Mouse (Mus musculus) adrenal gland, postnatal 36 days (tissue): ENCODE measurements around the gene 1700031F05Rik. TPM values are rescaled to one million over a fixed set of nuclear protein-coding genes. Genes with fewer than 3 reads are reported as not detected.
"Not testable (repeated sequence)": the region's sequence is repeated elsewhere in the genome, so short reads cannot be mapped to it uniquely, and the experiment has no call there.

Source experiments
- DNase-seq, 2 experiments: peaks; one replicate each; pipeline ENCODE4 v3.0.0; 2021; ENCODE audit warnings: mixed read lengths in 1 of 2
- long read RNA-seq, 2 experiments: library from polyadenylated mRNA; stranded (forward); transcript quantifications; one replicate each; pipeline ENCODE4 v2.0.0; 2021; ENCODE audit warnings: borderline sequencing depth in 2 of 2
- total RNA-seq, 2 experiments: library from RNA; stranded (reverse); gene quantifications; 2 replicates each; pipeline ENCODE4 v1.2.3; 2021

1700031F05Rik gene
- not detected for total RNA-seq
- long read RNA-seq, experiment 1: 0 reads
- long read RNA-seq, experiment 2: 0 reads

DNA sequence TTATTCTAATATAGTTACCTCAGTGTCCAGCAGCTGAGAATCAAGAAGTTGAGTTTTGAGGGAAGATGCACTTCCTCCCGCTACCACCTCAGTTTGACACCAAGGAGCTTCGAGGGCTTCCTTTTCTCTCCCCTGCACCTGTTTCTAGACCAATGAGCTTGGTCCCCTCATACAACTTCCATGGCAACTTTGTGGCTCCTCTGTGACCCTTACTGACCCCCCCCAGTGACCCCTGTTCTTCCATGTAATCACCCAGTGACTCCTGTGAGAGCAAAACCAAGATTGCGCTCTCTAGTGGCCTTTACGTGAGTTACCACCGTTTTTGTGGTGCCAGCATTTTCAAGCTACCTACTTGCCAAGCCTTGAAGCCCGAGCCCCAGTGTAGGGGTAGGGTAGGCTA is at the start of gene 1700031F05Rik:
TSS of gene 1700031F05Rik (minus strand) at position 101 of the 400 bp plus-strand sequence.
- DNase-seq: no peak

GRCm38 (mm10) chrX:102914823-102915222 is 47.1 kb upstream of the 1700031F05Rik start:
- not testable (repeated sequence) for DNase-seq

DNA sequence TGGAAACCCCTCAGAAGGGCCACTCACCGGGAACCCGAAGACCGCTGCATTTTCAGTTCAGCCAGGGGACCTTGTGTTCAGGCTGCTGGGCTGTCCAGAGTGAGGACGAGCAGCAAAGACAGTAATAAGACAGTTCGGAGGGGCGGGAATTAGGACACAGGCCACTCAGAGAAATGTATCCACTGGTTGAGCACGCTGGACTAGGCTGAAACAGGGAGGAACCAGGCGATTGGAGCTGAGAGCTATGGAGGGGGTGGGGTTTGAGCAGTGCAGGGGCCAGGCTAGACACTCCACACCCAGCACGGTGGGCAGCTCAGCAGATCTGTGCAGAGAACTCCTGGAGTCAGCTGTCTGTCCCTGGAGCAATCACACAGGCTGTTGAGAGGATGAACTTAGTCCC is 40.8 kb upstream of the 1700031F05Rik start, which contains the start of the genes Dmrtc1a and 1700011M02Rik:
TSS of gene Dmrtc1a (minus strand) at position 101 of the 400 bp plus-strand sequence.
TSS of gene 1700011M02Rik (plus strand) at position 319 of the 400 bp plus-strand sequence.
- not testable (repeated sequence) for DNase-seq

GRCm38 (mm10) chrX:102854516-102854915 is 13.3 kb downstream of the 1700031F05Rik start, which contains the start of gene Dmrtc1c2:
Gene Dmrtc1c2 (minus strand): TSS chrX:102854616.
- not testable (repeated sequence) for DNase-seq

GRCm38 (mm10) chrX:102812311-102812710 is 55.5 kb downstream of the 1700031F05Rik start:
- DNase-seq: no peak

Other genes starting within 250 kb of the 1700031F05Rik start
- 10 to 100 TPM; 14.3 to 17.2 TPM for gene Phka1, start 223.7 kb downstream of the 1700031F05Rik start, total RNA-seq
- 1 to 10 TPM in 1 of 2 experiments, not detected in 1; 1.2 TPM for gene Gm3880, start 181.0 kb downstream of the 1700031F05Rik start, total RNA-seq
- gene Gm9112, start 160.3 kb downstream of the 1700031F05Rik start, total RNA-seq: not detected
- gene Dmrtc1b, start 160.1 kb downstream of the 1700031F05Rik start, total RNA-seq: not detected
- not detected for gene Dmrtc1c1, start 65.0 kb downstream of the 1700031F05Rik start, total RNA-seq
- gene Dmrtc1c2, start 13.4 kb downstream of the 1700031F05Rik start, total RNA-seq: not detected
- gene Dmrtc1a, start 40.7 kb upstream of the 1700031F05Rik start, total RNA-seq: under 1 TPM; 0.36 to 0.46 TPM
- not detected for gene 1700011M02Rik, start 40.9 kb upstream of the 1700031F05Rik start, total RNA-seq
- gene 1700018G05Rik, start 60.4 kb upstream of the 1700031F05Rik start, total RNA-seq: 1 to 10 TPM in 1 of 2 experiments, not detected in 1; 1.6 TPM